Mouse (Mus musculus) testis, adult 2 months (tissue): ENCODE measurements around the gene Nkd2. TPM values are rescaled to one million over a fixed set of nuclear protein-coding genes. Genes with fewer than 3 reads are reported as not detected.

Experiments
- H3K27ac ChIP-seq: fragments of 200-500 bp; 2 replicates; pipeline ENCODE4 v1.5.1; 2012; ENCODE audit warnings: low read depth, low read length; ENCODE audit not compliant: control insufficient read depth, insufficient read depth
- H3K27me3 ChIP-seq: fragments of 200-500 bp; 2 replicates; pipeline ENCODE4 v1.6.1; 2012; ENCODE audit warnings: mild to moderate bottlenecking, low read length, moderate library complexity; ENCODE audit not compliant: control insufficient read depth, insufficient read depth
- H3K36me3 ChIP-seq: fragments of 200-500 bp; 2 replicates; pipeline ENCODE4 v1.6.1; 2012; ENCODE audit warnings: mild to moderate bottlenecking, low read length; ENCODE audit not compliant: control insufficient read depth, insufficient read depth
- H3K4me1 ChIP-seq: fragments of 200-500 bp; 2 replicates; pipeline ENCODE4 v1.6.1; 2012; ENCODE audit warnings: low read length; ENCODE audit not compliant: control insufficient read depth, insufficient read depth
- H3K4me3 ChIP-seq: fragments of 200-500 bp; 2 replicates; pipeline ENCODE4 v1.5.1; 2012; ENCODE audit warnings: low read depth, mild to moderate bottlenecking, low read length, moderate library complexity, mixed read lengths; ENCODE audit not compliant: control insufficient read depth
- CTCF ChIP-seq: fragments of 200-500 bp; IDR thresholded peaks from 2 replicates; pipeline ENCODE4 v1.5.1; 2012; ENCODE audit warnings: low read depth, mild to moderate bottlenecking, inconsistent platforms, low read length, moderate library complexity; ENCODE audit not compliant: control insufficient read depth, insufficient read depth, insufficient replicate concordance
- POLR2A ChIP-seq: fragments of 200-500 bp; IDR thresholded peaks from 2 replicates; pipeline ENCODE4 v1.6.1; 2012; ENCODE audit warnings: low read depth, mild to moderate bottlenecking, inconsistent platforms, low read length, moderate library complexity; ENCODE audit not compliant: control insufficient read depth
- polyA plus RNA-seq: library from polyadenylated mRNA; depleted of rRNA; stranded (reverse); fragments of >200 nt; gene quantifications from 2 replicates; pipeline ENCODE4 v1.2.3, GENCODE M21; 2012; rRNA removed

The Nkd2 gene
- polyA plus RNA-seq, 1 experiment = 3.8 TPM

GRCm38 (mm10) chr13:73769916-73770682 lies 77.3 kb downstream of the Nkd2 start:
- Histone ChIP-seq H3K4me3 (no peak overlapping the region), H3K36me3 (no peaks in the 10 kb centered on the region), H3K27ac (no peak overlapping the region), H3K27me3 (no peaks in the 10 kb centered on the region), H3K4me1 (peaks cover 5% of the 10 kb centered on the region)
- TF ChIP-seq CTCF (no peak), POLR2A (no peak)

Other genes starting within 250 kb of the Nkd2 start
- gene Clptm1l, start 243.6 kb downstream of the Nkd2 start, polyA plus RNA-seq = 132 and 138 TPM in 2 replicates
- 2.9 and 4.1 TPM in 2 replicates for gene Tert, start 220.7 kb downstream of the Nkd2 start, polyA plus RNA-seq
- gene Slc6a18, start 169.6 kb downstream of the Nkd2 start, polyA plus RNA-seq = 0.17 and 0.52 TPM in 2 replicates
- gene Slc6a19, start 142.8 kb downstream of the Nkd2 start, polyA plus RNA-seq = 0.12 and 0.23 TPM in 2 replicates
- gene Slc12a7, start 114.5 kb downstream of the Nkd2 start, polyA plus RNA-seq = 16.5 and 21.2 TPM in 2 replicates
- 4.1 and 5.0 TPM in 2 replicates for gene Trip13, start 90.2 kb upstream of the Nkd2 start, polyA plus RNA-seq
- gene Brd9, start 90.2 kb upstream of the Nkd2 start, polyA plus RNA-seq = 49.1 and 50.8 TPM in 2 replicates
- gene Zdhhc11, start 116.2 kb upstream of the Nkd2 start, polyA plus RNA-seq = 40.2 and 44.3 TPM in 2 replicates
- gene Tppp, start 161.8 kb upstream of the Nkd2 start, polyA plus RNA-seq = 0.55 and 0.68 TPM in 2 replicates
- gene Cep72, start 214.7 kb upstream of the Nkd2 start, polyA plus RNA-seq = 63.2 and 69.1 TPM in 2 replicates